Mouse (Mus musculus) heart, embryonic 12.5 days (tissue): Measurements from ENCODE around the gene Mtch1. TPM values are rescaled to one million over a fixed set of nuclear protein-coding genes. Genes with fewer than 3 reads are reported as not detected.
A peak's percentile ranks its signal among the peaks of the same experiment; 100 is the strongest.
"Not testable (repeated sequence)": the region's sequence is repeated elsewhere in the genome, so short reads cannot be mapped to it uniquely, and the experiment has no call there.

Experiments used
- ATAC-seq: fragments of 200-750 bp; cut with Nextera tagmentation; 2 replicates; pipeline ENCODE4 v1.8.0; 2017; ENCODE audit warnings: moderate TSS enrichment, moderate library complexity; ENCODE audit not compliant: insufficient number of reproducible peaks, low FRiP score
- H3K27ac ChIP-seq: fragments of 300-500 bp; sonication (generic); 2 replicates; pipeline ENCODE4 v1.5.1; 2016; ENCODE audit warnings: mild to moderate bottlenecking, moderate library complexity; ENCODE audit not compliant: poor library complexity, severe bottlenecking
- H3K27me3 ChIP-seq: fragments of 300-500 bp; sonication (generic); replicated peaks from 2 replicates; pipeline ENCODE4 v1.6.1; 2016; ENCODE audit warnings: mild to moderate bottlenecking, moderate library complexity
- H3K36me3 ChIP-seq: fragments of 300-500 bp; sonication (generic); 2 replicates; pipeline ENCODE4 v1.6.1; 2016; ENCODE audit warnings: mild to moderate bottlenecking, moderate library complexity
- H3K4me1 ChIP-seq: fragments of 300-500 bp; sonication (generic); replicated peaks from 2 replicates; pipeline ENCODE4 v1.6.1; 2016; ENCODE audit warnings: mild to moderate bottlenecking
- H3K4me2 ChIP-seq: fragments of 300-500 bp; sonication (generic); 2 replicates; pipeline ENCODE4 v1.6.1; 2016; ENCODE audit warnings: mild to moderate bottlenecking, moderate library complexity
- H3K4me3 ChIP-seq: fragments of 300-500 bp; sonication (generic); 2 replicates; pipeline ENCODE4 v1.5.1; 2016; ENCODE audit warnings: mild to moderate bottlenecking
- H3K9ac ChIP-seq: fragments of 300-500 bp; sonication (generic); 2 replicates; pipeline ENCODE4 v1.6.1; 2016; ENCODE audit warnings: mild to moderate bottlenecking, moderate library complexity
- H3K9me3 ChIP-seq: fragments of 300-500 bp; sonication (generic); replicated peaks from 2 replicates; pipeline ENCODE4 v1.6.1; 2016; ENCODE audit warnings: mild to moderate bottlenecking, moderate library complexity
- WGBS: fragments of 180-500 bp; shearing (Covaris S2); methylation state at CpG from one replicate; pipeline ENCODE4 v1.1.7; 2016; 5-methylcytosine and 5-hydroxymethylcytosine counted together
- polyA plus RNA-seq: library from polyadenylated mRNA; unstranded; fragments of >200 nt; fragmentation: Nextera tagmentation; extraction: Ambion mirVana; gene quantifications from 2 replicates; pipeline ENCODE4 v1.2.1, GENCODE M21; 2016

The Mtch1 gene
- polyA plus RNA-seq, 1 experiment from 2014 or later, result 330 TPM

DNA sequence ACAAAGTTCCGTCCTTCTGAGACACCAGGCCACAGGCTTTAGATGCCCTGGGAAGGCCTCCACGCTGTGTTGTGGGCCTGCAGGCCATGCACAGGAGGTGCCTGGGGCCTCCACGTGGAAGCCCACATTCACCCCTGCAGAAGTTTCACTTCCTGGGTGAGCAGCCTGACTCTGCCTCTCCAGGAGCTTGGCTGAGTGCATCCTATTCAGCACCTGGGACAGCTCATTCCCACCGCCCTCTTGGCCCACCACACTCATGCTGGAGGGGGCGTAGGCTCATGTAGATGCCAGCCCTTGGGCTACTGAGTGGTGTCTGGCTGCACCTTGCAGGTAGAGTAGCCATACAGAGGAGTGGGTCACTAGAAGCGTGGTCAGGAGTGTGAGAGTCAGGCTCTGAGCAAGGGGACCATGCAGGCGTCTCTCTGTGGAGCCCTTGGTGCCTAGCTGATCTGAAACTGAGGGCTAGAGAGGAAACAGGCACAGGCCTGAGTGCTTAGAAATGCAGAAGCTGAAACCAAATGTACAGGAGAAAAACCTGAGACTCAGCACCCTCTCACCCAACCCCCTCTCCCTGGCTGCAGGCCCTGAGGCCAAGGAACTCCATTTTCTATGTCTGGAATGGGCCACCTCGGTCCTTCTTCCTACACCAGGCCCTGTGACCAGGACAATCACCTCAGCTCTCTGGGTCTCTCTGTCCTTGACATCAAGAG, 14.4 kb upstream of the Mtch1 start:
- ATAC-seq, result no peak
- no peak overlapping the region for H3K27ac ChIP-seq
- no peak overlapping the region for H3K4me2 ChIP-seq
- H3K36me3 ChIP-seq, result no peaks in the 10 kb centered on the region
- no peak overlapping the region for H3K9ac ChIP-seq
- WGBS, result 41% methylated on average over 8 of the region's 8 CpGs
- H3K9me3 ChIP-seq, result no peaks in the 10 kb centered on the region
- peaks cover 4% of the 10 kb centered on the region; the same call in 1 of the 2 replicates for H3K27me3 ChIP-seq
- H3K4me3 ChIP-seq, result no peak overlapping the region
- peaks cover 8% of the 10 kb centered on the region for H3K4me1 ChIP-seq

DNA sequence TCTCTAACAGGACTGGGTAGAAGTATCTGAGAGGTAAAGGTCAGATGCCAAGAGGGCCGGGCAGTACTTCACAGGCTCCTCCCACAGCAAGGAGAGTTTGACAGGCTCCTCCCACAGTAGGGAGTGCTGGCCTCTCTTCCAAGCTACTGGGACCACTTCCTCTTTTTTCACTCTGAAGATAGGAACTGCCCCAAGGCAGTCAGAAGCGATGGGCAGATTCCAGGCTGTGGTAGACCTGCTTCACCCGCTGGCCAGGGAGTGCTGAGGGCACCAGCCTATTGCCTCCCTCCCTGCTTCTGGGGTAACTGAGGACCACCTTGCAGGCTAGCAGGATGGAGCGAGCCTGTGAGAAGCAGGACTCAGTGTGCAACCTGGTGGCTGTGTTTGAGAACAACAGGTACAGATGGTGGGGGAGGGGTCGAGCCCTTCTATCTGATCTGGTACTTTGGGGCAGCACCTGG, 13.1 kb upstream of the Mtch1 start, which contains the start of gene Fgd2:
Gene Fgd2 (plus strand): TSS at position 154 of the 461 bp plus-strand sequence.
- Histone ChIP-seq H3K27me3 (no peaks in the 10 kb centered on the region), H3K4me3 (no peak within 1 kb of the TSS), H3K9ac (no peak within 1 kb of the TSS), H3K36me3 (no peaks in the 10 kb centered on the region), H3K27ac (no peak within 1 kb of the TSS), H3K9me3 (no peaks in the 10 kb centered on the region), H3K4me1 (peaks cover 20% of the 10 kb centered on the region), H3K4me2 (peak within 1 kb of the TSS; percentile 16; the same call in 1 of the 2 replicates)
- WGBS, result 15% methylated on average over 5 of the region's 5 CpGs
- ATAC-seq, result no peak

DNA sequence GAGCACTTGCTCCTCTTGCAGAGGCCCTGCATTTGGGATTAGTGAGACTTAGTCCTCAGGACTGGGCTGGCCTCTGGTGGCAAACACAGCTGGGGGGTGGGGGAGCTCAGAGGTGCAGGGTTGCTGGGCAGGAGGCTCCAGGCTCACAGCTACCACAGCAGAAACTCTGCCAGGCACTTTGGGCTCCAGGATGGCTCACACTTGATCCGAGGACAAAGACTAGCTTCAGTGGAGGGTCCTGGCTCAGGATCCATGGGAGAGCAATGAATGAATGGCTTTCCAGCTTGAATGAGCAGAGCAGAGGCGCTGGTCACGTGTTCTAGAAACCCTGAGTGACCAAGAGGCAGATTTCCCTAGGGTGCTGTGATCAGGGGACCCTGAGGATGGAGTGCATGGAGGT, 11.2 kb upstream of the Mtch1 start:
- H3K9ac ChIP-seq, result no peak overlapping the region
- WGBS, result 67% methylated on average over 3 of the region's 3 CpGs
- H3K9me3 ChIP-seq, result no peaks in the 10 kb centered on the region
- H3K4me3 ChIP-seq, result no peak overlapping the region
- no peak overlapping the region for H3K4me2 ChIP-seq
- peaks cover 31% of the 10 kb centered on the region for H3K4me1 ChIP-seq
- ATAC-seq, result no peak
- H3K27ac ChIP-seq, result no peak overlapping the region
- H3K36me3 ChIP-seq, result no peaks in the 10 kb centered on the region
- H3K27me3 ChIP-seq, result no peaks in the 10 kb centered on the region

DNA sequence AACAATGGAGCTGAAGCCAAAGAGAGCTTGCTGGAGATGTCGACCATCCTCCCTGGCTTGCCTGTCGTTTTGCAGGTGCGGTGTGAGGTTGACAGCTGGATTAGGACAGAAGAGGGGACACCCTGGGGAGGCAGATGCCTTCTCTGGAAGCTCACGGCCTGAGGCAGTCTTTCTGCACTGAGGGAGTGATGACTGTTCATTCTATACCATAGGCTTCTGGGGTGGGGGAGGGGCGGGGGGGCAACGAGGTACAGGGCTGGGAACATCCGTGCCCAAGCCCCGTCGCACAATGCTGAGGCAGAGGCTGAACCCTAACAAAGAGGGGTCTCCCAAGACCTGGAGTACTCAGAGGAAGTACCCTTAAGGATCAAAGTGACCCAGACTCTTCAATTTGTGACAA, 9.1 kb upstream of the Mtch1 start:
- ATAC-seq, result no peak
- 12% methylated on average over 9 of the region's 9 CpGs for WGBS

DNA sequence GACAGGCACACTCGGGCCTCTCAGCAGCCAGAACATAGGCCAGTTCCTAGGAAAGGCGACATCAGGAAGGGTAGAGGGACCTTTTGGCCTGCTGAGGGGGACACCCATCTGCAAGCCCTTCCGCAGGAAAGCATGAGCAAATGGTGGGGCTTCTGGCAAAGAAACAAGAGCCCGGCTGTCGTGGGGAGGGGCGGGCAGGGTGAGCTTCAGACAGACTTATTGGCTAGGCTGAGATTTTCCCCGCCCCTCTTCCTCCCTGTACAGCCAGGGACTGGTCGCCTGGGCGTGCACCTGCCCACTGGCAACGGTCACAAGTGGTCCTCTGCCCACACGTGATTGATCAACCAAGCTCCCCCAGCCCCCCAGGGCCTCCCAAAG, 8.7 kb upstream of the Mtch1 start:
- Histone ChIP-seq H3K27me3 (no peaks in the 10 kb centered on the region), H3K4me1 (peaks cover 31% of the 10 kb centered on the region), H3K4me2 (peak overlapping the region; percentile 68), H3K27ac (peak overlapping the region; percentile 99), H3K9me3 (no peaks in the 10 kb centered on the region), H3K9ac (peak overlapping the region; percentile 59), H3K36me3 (no peaks in the 10 kb centered on the region), H3K4me3 (peak overlapping the region; percentile 43)
- WGBS, result 1% methylated on average over 11 of the region's 11 CpGs
- peak; percentile 87 for ATAC-seq

More for the DNA sequence above, 9.1 kb upstream of the Mtch1 start:
- Histone ChIP-seq H3K27me3 (no peaks in the 10 kb centered on the region), H3K4me3 (peak overlapping the region; percentile 43), H3K9ac (peak overlapping the region; percentile 59), H3K9me3 (no peaks in the 10 kb centered on the region), H3K4me1 (peaks cover 31% of the 10 kb centered on the region), H3K36me3 (no peaks in the 10 kb centered on the region), H3K27ac (peak overlapping the region; percentile 99), H3K4me2 (peak overlapping the region; percentile 68)

DNA sequence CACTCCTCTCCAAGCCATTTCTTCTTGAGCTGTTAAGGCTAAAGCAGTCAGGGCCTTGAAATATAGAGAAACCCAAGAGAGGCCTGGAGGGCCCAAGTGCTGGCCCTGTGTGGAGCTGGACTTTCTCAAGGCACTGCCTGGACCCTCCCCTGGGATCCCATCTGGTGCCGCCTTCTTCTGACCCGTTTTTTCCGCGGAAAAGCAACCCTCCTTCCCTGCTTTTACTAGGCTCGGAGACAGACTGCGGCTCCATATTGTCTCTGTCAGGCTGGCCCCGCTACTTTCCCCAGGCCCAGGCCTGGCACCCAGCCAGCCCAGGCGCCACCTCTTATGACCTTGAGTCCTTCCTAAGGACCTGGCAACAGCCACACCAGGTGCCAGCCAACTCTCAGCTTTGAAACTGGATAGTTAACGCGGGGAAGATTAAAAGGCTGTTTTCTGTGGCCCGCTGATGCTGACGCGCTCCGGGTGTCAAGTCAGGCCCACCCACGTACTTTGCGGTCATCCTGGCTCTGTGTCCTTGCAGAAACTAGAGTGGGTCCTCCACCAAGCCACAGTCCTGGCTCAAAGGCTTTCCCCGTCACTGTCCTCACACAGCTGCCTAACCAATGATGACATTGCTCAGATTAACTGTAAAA, 8.2 kb upstream of the Mtch1 start:
- Histone ChIP-seq H3K4me1 (peaks cover 31% of the 10 kb centered on the region), H3K4me2 (peak overlapping the region; percentile 68), H3K27me3 (no peaks in the 10 kb centered on the region), H3K36me3 (no peaks in the 10 kb centered on the region), H3K27ac (peak overlapping the region; percentile 99), H3K4me3 (peak overlapping the region; percentile 12), H3K9ac (peak overlapping the region; percentile 57), H3K9me3 (no peaks in the 10 kb centered on the region)
- WGBS, result 8% methylated on average over 17 of the region's 17 CpGs
- peak; percentile 69 for ATAC-seq

DNA sequence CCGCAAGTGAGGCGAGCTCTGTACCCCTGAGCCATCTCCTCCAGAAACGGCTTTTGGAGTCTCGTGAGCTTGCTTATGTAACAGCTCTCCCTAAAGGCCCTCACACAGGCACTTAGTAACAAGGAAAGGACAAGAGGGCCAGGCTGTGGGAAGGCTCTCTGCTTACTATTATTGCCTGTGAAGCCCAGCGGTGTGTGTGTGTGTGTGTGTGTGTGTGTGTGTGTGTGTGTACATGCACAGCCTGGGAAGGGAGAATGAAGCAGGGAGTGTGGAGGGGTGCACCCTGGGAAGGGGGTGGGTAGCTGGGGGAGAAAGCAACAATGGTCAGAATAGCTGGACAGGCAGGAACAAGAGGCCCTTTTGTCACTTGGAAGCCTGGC, 7.7 kb upstream of the Mtch1 start:
- H3K4me2 ChIP-seq, result peak overlapping the region; percentile 68

DNA sequence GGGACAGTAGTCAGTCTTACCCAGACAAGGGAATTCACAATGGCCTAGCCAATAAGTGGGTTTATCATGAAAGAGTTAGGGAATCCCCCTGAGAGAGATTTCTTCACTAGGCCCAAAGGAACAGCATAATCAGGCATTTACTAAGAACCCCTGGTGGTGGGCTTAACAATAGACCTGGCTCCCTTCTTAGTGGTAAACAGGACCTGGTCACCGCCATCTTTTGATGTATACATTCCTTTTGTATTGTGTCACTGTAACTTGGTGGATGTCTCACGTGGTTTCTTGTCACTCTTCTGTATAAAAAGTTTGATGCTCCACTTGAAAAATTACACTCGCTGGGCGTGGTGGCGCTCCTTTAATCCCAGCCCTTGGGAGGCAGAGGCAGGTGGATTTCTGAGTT, 3.3 kb upstream of the Mtch1 start:
- not testable (repeated sequence) for ATAC-seq, H3K27ac ChIP-seq

More for the DNA sequence above, 7.7 kb upstream of the Mtch1 start:
- Histone ChIP-seq H3K9ac (peak overlapping the region; percentile 57; the same call in 1 of the 2 replicates), H3K4me1 (peaks cover 26% of the 10 kb centered on the region), H3K27ac (peak overlapping the region; percentile 99), H3K36me3 (no peaks in the 10 kb centered on the region), H3K4me3 (0 out of 2 replicates have a peak overlapping the region, but pooled peaks have one; percentile 12), H3K9me3 (no peaks in the 10 kb centered on the region), H3K27me3 (no peaks in the 10 kb centered on the region)
- peak; percentile 11 for ATAC-seq
- 40% methylated on average over 5 of the region's 5 CpGs for WGBS

DNA sequence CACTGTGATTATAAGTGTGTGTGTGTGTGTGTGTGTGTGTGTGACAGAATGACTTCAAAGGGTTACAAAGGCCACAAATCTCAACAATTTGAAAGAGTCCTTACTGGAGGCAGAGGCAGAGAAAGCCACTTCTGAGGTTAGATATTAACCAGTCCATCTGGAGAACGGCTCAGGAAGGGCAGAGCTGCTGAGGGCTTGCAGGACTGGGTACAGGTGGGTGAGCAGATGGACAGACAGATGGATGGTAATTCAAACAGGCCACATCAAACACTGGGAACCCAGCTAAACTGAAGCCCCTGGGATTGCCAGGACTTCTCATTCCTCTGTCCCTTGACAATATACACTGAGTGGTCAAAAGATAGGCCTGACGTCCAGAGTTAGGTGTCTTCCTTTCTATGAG, 1.3 kb upstream of the Mtch1 start:
- H3K27me3 ChIP-seq, result no peaks in the 10 kb centered on the region
- H3K27ac ChIP-seq, result no peak overlapping the region
- H3K4me2 ChIP-seq, result no peak overlapping the region
- H3K4me1 ChIP-seq, result peaks cover 28% of the 10 kb centered on the region
- no peaks in the 10 kb centered on the region for H3K9me3 ChIP-seq
- H3K9ac ChIP-seq, result no peak overlapping the region
- no peak overlapping the region for H3K4me3 ChIP-seq
- peaks cover 9% of the 10 kb centered on the region for H3K36me3 ChIP-seq
- ATAC-seq, result no peak
- whole genome bisulfite sequencing, result 79% methylated on average over 2 of the region's 2 CpGs

More for the DNA sequence above, 3.3 kb upstream of the Mtch1 start:
- H3K4me1 ChIP-seq, result peaks cover 27% of the 10 kb centered on the region
- H3K9me3 ChIP-seq, H3K27me3 ChIP-seq, H3K36me3 ChIP-seq, H3K4me2 ChIP-seq, H3K4me3 ChIP-seq, H3K9ac ChIP-seq: not testable (repeated sequence)
- 74% methylated on average over 5 of the region's 5 CpGs for WGBS

DNA sequence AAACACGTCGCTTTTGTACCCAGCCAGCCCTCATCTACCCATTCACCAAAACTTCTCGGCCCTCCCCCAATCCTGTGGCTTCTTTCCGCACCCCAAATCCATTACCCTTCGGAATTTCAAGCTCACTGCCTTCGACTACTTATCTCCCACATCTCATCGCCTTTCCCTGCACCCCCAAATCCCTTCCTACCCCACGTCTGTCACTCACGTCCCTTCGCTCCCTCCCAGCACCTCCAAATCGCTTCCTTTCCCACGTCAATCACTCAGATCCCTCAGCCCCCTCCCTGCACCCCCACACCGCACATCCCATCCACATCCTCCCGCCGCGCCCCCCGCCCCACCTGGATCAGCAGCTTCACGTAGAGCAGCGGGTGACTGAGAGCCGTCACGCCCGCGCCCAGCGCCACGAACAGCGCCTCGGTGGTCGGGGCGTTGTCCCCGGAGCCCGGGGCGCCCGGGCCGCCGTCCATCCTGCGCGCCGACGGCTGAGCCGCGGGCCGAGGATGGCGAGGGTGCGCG, 549 bp downstream of the Mtch1 start:
- Histone ChIP-seq H3K27ac (peak overlapping the region; percentile 91), H3K27me3 (no peaks in the 10 kb centered on the region), H3K4me3 (peak overlapping the region; percentile 98), H3K4me2 (peak overlapping the region; percentile 89), H3K9ac (peak overlapping the region; percentile 98), H3K36me3 (peaks cover 25% of the 10 kb centered on the region), H3K4me1 (peaks cover 45% of the 10 kb centered on the region), H3K9me3 (no peaks in the 10 kb centered on the region)
- ATAC-seq, result peak; percentile 24
- WGBS, result under 1% methylated on average over 45 of the region's 45 CpGs

DNA sequence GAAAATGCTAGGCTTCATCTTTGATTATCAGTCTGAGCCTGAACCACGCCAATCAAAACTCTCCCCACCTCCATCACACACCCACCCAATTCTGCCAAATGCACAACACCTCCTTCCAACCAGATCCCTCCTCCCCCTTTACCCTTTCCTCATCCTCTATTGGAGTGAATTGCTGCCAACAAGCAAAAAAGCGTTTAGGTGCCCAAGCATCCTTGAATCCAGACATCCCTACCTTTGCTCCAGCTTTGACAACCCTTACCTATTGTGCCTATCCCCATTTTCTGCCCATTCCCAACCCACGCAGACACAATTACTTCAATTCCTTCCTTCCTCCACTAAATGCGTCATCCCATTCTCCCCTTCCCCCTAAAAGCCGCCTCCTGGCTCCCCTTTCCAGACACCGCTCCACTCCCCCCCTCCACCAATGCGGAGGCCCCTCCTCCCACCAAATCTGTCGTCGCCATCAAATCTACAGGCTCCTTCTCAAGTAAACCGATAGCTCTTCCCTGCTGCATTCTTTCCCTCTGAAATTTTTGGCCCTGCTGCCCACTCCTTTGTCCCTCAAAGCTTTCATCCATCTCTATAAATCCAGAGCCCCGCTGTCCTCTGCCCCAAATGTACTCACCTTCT, 1.1 kb downstream of the Mtch1 start:
- Histone ChIP-seq H3K9me3 (no peaks in the 10 kb centered on the region), H3K36me3 (peaks cover 25% of the 10 kb centered on the region), H3K4me3 (peak overlapping the region; percentile 98), H3K27ac (peak overlapping the region; percentile 91), H3K4me1 (peaks cover 50% of the 10 kb centered on the region), H3K9ac (peak overlapping the region; percentile 98), H3K4me2 (peak overlapping the region; percentile 89), H3K27me3 (no peaks in the 10 kb centered on the region)
- 2% methylated on average over 11 of the region's 11 CpGs for WGBS
- ATAC-seq, result no peak
